Mouse (Mus musculus) monocyte, adult 5-6 weeks (primary cell): ENCODE results near the gene Dnajc30. TPM values are rescaled to one million over a fixed set of nuclear protein-coding genes. Genes with fewer than 3 reads are reported as not detected.

ENCODE experiments used
- ATAC-seq: fragments of 153-309, 156-312 bp; replicated peaks from 2 replicates; pipeline ENCODE4 v1.8.0; 2017; ENCODE audit warnings: mild to moderate bottlenecking; ENCODE audit not compliant: low TSS enrichment, insufficient number of reproducible peaks, severe bottlenecking, poor library complexity, low FRiP score
- total RNA-seq: library from RNA; stranded (forward); fragments of 200-1000, 200-491, 200-594 nt; gene quantifications from 3 replicates; pipeline ENCODE4 v1.2.3, GENCODE M21; 2017

The Dnajc30 gene
- total RNA-seq: 3.8 to 6.5 TPM (median 5.5 TPM) in 3 replicates

DNA sequence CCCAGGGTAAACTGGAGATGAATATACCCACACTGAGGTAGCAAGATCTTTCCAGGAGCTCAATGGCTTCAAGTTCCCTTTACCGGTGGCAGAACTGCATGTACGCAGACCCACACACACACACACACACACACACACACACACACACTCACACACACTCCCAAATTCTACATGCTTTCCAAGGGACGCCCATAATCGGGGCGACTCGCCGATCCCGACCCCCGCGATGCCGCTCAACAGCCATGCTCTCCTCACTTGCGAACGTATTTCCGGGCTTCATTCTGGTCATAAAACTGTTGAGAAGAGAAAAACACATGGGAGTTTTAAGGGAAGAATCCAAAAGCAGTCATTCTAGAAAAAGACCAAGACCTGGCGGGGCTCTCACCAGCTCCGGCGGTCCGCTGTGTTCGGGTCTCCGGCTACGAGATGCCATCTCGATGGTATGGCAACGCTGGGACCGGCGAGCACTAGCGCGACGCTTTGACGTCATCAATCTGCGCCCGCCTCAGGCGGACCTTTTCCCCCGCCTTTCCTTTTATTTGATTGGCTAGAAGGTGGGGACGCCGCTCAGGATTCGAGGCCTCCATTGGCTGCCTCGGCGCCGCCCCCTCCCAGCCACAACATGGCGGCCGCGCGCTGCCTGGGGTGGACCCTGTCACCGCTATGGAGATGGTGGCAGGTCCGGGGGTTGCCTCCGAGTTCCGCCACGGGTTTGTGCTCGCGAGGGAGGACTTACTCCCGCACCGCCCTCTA is at the start of gene Dnajc30:
Gene Dnajc30 (plus strand): TSS at position 574 of the 753 bp plus-strand sequence.
- peak; percentile 94 for ATAC-seq

DNA sequence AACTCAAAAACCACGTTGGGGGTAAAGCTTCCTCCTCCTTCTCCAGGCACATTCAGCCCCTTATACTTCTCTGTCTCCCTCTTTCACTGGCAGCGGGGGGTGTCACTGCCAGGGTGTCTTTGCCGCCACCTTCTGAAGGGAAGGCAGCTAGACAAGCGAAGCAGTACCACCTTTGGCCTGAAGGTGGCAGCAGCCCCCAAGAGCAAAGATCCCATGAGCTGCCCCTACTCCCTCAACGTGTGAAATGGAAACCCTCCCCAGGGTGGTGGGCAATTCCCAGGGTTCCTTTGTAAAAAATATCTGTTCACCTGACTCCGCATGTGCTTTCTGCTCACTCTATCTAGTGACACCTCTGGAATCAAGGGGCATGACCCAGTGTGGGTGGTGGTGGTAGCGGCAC is 48.5 kb upstream of the Dnajc30 start:
- peak; percentile 65; the same call in 1 of the 2 replicates for ATAC-seq

DNA sequence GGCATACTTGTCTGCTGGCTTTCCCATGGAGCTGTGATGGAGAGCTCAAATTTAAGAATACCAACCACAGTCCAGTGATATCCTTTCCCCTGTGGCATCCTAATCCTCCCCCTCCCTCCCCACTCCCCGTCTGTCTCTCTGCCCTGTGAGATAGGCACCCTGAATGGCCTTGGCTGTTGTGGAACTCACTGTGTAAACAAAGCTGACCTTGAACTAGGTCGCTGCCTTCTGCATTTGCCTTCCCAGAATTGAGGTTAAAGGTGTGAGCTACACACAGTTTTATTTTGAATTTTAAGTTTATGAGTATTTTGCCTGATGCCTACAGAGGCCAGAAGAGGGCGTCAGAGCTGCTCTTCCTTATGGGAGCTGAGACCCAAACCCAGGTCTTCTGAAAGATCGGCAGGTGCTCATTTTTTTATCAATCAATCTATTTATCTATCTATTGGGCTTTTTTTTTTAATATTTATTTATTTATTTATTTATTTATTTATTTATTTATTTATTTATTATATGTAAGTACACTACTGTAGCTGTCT is 47.7 kb upstream of the Dnajc30 start:
- no peak for ATAC-seq

GRCm38 (mm10) chr5:135021814-135022213 is 42.2 kb upstream of the Dnajc30 start:
- no peak for ATAC-seq

GRCm38 (mm10) chr5:135023344-135024173 is 40.4 kb upstream of the Dnajc30 start, which contains the start of gene Stx1a:
Gene Stx1a, plus strand, starts transcription at chr5:135023482.
- ATAC-seq: no peak

GRCm38 (mm10) chr5:135024665-135025224 is 39.3 kb upstream of the Dnajc30 start:
- ATAC-seq: peak; percentile 49; the same call in 1 of the 2 replicates

DNA sequence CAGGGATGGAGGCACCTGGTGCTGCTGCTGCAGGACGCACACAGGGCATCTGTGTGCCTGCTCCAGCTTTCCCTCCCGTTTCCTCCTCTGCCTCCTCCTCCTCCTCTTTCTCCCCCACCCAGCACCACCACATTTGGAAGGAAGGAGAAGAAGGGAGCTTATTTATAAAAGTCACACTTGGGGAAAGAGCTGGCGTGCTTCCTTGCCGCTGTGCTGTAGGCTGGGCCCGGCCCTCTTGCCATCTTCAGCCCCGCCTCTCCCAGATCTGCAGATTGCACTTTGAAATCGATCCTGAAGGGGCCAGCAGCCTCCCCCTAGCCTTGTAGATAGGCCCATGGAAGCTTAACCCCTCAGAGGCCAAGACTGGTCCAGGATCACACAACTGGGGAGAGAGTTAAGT is 38.1 kb upstream of the Dnajc30 start:
- ATAC-seq: no peak

DNA sequence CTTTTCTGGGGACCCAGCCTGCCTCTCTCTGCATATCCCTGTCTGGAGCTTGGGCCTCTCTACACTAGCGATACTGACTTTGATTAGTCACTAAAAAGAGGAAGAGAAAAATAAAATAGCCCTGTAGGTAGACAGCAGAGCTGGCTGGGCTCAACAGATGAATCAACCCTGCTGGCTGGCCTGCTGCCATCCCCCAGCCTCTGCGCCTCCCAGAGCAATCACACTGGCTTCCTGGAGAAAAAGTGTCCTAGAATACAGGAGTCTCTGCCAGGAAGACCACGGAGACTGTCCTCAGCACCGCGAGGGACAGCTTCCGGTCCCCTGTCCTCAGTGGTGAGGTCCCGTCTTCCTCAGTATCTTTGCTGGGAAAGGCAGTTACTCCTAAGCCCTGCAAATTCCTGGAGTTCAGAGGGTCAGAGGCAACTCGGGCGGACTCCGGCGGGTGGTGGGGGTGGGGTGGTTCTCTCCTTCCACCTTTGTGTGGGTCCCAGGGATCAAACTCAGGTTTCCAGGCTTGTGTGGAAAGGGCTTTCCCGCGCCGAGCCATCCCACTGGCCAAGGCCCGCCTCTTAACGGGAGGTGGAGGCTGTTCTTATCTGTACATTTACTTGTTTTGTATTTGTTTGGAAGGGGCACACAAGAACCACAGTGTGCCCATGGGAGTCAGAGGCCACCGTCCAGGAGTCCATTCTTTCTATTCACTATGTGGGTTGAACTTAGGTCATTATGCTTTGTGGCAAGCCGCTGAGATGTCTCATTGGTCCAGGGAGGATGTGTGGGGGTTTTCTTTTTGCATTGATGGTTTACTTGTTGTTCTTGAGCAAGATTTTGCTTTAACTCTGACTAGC is 34.8 kb upstream of the Dnajc30 start:
- no peak for ATAC-seq

DNA sequence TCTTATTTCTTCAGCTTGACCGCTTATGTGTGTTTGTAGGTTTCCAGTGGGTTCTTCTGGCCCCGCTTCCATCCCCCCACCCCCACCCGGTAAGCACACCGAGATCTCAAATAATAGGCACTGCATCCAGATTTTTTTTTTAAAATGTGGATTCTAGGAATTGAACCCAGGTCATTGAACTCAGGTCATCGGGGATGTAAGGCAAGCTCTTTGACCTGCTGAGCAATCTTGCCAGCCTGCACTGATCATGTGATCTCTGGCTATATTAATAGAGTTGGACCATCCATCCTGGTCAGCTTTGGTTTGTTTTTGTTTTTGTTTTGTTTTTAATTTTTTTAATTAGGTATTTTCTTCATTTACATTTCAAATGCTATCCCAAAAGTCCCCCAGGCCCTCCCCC is 31.4 kb upstream of the Dnajc30 start:
- ATAC-seq: no peak

DNA sequence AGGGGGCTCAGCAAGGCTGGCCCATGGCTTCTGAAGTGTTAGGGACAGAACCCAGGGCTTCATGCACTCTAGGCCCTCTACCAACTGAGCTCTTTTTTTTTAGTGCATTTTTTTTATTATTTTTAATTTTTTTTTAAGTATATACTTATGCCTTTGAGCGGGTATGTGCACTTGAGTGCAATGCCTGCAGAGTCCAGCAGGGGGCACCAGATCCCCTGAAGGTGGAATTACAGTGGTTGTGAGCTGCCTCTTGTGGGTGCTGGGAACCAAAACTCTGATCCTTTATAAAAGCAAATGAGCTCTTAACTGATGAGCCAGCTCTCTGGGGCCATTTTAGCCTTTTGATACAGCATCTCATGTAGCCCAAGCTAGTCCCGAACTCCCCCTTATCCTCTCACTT is 29.4 kb upstream of the Dnajc30 start:
- no peak for ATAC-seq

DNA sequence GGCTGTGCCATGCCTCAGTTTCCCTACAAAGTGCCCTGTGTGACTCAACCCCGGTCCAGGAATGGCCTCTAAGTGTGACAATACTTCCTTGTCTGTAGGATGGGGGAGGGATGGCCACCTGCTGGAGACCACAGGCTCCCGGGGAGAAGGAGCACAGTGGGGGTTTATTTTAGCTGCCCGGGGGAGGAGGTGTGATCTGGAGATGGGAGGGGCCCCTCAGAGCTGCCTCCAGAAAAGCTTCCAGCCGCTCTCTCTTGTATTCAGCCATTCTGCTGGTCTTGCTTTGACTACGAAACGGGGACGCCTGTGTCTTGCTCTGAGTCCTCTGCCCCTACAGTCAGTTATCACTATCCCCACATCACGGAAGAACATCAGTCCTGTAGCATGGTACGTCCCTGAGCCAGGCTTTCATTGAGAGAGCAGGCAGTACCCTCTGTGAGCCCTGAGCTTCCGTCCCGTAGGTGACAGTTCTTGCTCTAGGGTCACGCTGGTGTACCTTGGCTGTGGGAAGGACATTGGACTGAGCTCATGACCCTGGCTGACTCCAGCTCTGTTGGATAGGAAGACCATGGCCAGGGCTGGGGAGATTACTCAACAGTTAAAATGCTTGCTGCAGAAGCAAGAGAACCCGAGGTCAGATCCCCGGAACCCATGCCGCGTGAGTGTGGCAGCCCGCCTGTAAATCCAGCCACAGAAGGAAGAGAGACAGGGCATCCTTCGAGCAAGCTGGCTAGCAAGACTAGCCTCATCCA is 28.2 kb upstream of the Dnajc30 start:
- ATAC-seq: no peak

DNA sequence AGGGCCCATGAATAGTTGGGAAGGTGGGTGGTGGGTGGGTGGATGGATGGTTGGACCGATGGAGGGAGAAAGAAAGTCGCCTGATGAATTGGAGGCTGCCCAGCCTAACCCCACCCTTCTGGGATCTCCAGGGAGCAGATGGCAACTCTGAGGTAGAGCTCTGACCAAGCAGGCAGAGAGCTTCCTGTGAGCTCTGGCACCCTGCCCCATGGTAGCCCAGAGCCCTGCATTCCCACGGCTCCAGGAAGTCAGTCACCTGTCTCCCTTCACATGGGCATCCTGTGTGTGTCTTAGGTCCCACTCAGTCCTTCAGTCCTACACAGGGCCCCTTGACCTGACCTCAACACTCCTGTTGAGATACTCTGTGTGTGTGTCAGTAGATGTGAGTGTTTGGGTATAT is 26.1 kb upstream of the Dnajc30 start:
- ATAC-seq: no peak

DNA sequence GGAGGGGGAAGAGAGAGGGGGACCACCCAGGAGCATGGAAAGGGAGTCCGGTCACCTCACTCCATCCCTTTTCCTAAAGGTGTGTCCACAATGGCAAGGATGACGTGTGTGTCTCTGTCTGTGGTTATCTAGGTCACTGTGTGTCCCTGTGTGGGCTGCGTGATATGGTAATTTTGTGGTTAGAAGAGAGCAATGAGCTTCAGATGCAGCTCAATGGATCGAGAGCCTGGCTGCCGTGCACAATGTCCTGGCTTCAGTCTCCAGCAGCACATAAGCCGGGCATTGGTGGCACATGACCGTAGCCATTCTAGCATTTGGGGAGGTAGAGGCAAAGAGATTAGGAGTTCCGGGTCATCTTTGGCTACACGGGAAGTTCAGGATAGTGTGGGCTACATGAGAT is 24.5 kb upstream of the Dnajc30 start:
- ATAC-seq: no peak

DNA sequence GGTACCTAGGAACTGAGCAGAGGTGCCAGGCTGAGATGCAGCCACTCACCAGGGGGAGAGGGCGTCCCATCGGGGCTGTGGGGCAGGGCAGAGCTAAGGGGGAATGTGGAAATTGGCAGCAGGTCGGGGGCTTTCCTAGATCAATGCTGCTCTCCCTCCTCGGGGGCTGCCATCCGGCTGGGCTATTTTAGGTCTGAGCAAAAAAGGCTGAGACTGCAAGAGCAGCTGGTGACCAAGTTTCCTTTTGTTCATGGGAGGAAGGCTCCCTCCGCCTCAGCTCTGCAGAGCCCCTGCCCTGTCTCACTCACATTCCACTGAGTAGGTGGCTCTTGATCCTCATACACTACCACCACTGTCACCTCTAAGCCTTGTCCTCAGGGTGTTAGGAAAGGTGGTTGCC is 23.9 kb upstream of the Dnajc30 start:
- no peak for ATAC-seq

- ATAC-seq: no peak
Observed at GRCm38 (mm10) chr5:135040777-135041176, 23.2 kb upstream of the Dnajc30 start.

DNA sequence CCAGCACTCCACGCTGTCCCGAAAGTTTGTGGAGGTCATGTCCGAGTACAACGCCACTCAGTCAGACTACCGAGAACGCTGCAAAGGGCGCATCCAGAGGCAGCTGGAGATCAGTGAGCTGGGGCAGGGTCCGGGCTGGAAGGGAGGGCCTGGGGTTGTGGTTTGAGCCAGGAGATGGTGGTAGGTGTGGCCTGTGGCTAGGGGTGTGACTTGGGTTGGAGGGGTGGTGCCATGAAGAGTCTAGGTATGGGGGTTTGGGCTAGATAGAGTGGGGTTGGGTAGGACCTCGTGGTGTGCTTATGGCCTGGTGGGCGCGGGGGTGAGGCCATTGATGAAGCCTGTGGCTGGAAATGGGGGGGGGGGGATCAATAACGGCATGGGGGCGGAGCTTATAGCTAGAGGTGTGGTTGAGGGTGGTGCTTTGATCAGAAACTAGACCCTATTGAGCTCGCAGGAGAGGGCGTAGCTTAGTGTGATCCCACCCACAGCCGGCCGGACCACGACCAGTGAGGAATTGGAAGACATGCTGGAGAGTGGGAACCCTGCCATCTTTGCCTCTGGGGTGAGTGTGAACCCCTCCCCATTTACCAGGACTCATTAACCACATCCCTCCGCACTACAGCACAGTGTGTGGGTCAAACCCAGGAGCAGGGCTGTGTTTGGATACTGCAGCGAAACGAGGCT is 21.8 kb upstream of the Dnajc30 start:
- no peak for ATAC-seq

- no peak for ATAC-seq
Observed at GRCm38 (mm10) chr5:135044575-135044974, 19.4 kb upstream of the Dnajc30 start.
